Mouse (Mus musculus): ENCODE data around the gene Sh3bp5l.
"Not testable (repeated sequence)": the region's sequence is repeated elsewhere in the genome, so short reads cannot be mapped to it uniquely, and the experiment has no call there.

The Sh3bp5l gene

DNA sequence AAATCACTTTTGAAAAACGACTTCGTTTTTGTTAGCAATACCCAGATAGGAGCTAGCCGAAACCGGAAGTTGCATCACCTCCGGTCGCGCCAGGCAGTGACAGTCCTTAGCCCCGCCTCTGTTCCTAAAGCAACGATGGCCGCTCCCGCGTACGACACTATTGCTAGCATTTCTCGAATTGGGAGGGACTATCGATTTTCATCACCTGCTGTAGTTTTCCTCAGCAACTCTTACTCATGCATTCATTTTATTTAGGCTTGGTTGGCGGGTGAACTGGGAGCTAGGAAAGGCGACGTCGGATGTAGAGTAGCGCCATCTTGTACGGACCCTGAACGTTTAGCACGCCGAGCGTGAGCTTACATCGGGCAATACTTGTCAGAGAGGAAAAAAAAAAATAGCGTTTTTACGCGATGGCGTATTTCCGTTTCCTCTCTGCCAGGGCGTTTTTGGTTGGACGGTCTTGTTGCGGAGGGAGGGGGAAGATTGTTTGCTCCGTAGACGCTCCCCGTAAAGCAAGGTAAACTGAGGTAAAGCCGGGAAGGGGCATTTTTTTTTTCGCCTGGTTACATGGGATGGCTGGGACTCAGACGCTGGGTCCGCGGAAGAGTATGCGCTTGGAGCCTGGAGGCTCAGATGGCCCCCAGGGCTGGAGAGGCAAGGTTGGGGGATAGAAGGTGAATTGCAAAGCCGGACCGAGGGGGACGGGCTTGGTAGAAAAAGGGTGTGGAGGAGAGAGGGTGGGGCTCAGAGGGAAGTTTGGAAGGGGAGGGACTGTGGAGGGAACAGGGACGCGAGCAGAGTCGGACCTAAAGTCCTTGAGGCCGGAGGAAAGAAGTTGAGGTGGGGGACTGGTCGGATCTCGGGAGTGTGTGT is at the start of gene Sh3bp5l, which contains the start of gene Zfp672:
Sh3bp5l (plus strand) TSS at position 449 of the 873 bp plus-strand sequence.
Zfp672 (minus strand) TSS at position 64 of the 873 bp plus-strand sequence.
- peak; percentile 88 to 93 for DNase-seq

DNA sequence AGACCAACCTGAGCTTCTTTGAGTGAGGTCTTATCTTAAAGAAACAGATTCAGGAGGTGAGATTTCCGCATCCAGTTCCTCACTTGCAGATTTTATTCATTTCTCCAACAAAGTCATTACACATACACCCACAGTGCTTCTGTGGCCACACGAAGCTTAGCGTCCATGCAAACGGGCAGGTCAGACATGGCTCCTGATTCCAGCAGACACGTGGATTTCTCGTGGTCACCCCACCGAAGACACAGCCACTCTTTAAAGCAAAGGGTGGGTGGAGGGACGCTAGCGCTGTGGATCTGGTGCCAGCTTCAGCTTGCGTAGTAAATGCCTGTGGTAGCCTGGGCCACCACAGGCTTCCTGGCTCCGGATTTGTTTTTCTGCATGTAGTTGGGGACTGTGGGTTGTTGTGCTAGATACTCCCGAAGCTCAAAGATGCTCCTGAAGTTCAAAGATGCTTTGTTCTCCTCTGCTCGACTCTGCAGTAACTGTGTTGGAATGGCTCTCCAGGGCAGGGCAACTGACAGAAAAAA is 48.5 kb upstream of the Sh3bp5l start:
- no peak for DNase-seq

DNA sequence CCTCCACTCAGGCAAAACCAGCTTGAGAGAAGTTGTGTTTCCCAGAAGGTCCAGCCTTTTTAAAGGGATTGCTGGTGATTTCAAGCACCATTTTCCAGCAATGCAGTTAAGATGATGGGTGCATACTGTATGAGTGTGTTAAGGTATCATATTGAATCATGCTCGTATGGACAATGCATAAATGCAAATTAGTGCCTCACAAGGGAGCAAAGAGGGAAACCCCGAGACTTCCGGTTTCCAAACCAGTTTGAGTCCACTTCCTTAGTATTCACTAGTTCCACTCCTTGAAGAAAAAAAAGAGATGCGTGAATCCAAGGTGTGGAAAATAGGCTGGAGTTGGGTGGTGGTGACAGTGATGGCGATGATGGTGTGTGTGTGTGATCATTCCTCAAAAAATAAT is 48.0 kb upstream of the Sh3bp5l start:
- DNase-seq: no peak

DNA sequence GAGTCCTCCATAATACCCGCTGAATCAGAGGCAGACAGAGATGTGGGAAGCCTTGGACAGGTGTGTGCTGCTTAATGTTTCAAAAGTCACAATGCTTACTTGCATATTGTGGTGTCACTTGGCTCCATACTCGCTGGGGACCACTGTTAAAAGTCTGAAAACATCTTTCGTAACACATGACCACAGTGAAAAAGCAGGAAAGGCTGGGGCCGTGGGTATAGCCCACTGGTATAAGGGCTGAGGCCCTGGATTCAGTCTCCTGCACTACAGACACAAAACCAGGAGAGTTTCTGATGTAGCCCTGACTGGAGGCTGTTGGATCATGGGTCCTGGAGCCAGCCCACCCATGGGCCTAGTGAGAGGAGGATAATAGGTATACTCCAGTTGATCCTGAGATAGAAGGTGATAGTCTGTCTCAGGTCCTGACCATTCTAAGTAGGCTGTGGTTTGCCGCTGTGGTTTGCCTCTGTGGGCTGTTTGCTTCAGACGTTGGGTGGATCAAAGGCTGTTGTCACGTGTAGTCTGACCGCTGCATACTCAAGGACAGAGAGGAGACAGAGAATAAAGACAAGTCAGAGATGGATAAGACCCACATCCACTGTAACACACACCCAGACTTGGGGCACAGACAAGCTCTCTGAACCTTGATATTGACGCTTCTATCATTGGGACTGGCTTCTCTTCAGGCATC is 40.4 kb upstream of the Sh3bp5l start:
- no peak for DNase-seq

DNA sequence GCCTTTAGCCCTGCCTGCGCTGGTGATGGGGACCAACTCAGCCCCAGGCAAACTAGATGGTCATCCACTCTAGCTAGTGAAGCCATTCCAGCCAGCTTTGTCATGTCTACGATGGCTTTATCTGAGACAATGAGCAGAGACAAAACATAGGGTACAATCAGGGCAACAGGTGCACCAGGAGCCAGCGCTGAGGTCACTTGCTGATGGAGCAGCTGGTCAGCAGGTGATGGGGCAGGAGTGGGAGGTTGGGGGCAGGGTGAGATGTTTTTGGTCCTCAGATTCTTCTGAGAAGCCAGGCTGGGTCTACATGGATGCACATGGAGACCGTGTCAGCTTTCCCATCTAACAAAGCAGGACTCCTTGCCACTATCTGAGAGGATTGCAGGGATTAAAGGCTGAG is 39.7 kb upstream of the Sh3bp5l start:
- DNase-seq: no peak

DNA sequence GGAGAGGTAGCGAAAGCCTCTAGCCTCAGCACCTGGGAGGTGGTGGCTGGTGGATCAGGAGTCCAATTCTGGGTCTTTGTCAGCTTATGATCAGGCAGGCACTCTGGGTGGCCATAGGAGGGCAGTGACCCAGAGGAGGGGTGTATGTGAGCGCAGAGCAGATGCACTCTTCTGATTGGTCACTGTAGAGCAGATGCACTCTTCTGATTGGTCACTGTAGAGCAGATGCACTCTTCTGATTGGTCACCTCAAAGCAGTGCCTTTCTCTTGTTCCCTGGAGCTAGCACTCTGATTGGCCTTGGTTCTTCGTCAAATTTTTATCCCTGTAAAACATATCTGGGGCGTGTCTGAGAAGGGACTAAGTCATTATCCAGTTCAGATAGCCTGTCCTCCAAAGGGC is 37.7 kb upstream of the Sh3bp5l start:
- DNase-seq: no peak

DNA sequence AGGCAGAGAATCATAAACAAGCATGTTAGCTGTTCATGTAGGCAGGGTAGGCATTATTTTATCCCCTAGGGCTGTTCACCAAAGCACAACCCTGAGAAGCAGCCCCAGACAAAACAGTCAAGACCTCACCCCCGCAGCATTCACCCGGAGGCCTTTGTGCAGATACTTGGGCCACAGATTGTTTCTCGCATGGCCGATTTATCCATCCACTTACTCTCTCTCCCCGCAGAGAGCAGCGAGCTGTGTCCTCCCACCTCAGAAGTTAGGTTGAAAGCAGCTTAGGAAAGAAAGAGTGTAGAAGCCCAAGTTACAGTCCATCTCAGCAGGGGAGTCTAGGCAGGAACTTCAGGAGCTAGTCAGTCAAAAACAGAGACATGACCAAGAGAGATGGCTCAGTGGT is 33.1 kb upstream of the Sh3bp5l start:
- DNase-seq: no peak

DNA sequence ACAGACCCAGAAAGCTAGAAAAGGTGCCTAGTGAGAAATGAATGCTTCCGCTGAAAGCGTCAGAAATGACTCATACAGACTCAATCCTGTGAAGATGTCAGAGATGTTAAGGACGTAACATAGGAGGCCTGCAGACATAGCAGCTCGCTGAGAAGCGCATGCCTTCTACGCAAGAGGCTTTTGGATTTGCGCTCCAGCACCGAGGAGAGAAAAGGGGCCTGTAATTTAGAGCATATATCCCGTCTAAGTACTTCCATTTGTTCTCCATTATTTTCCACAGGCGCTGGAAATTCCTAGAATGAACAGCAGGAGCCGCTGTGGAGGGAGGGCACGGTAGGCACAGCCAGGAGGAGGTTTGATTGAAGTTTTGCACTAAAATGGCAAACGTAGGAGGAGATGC is 29.5 kb upstream of the Sh3bp5l start:
- DNase-seq: peak; percentile 83 to 87

DNA sequence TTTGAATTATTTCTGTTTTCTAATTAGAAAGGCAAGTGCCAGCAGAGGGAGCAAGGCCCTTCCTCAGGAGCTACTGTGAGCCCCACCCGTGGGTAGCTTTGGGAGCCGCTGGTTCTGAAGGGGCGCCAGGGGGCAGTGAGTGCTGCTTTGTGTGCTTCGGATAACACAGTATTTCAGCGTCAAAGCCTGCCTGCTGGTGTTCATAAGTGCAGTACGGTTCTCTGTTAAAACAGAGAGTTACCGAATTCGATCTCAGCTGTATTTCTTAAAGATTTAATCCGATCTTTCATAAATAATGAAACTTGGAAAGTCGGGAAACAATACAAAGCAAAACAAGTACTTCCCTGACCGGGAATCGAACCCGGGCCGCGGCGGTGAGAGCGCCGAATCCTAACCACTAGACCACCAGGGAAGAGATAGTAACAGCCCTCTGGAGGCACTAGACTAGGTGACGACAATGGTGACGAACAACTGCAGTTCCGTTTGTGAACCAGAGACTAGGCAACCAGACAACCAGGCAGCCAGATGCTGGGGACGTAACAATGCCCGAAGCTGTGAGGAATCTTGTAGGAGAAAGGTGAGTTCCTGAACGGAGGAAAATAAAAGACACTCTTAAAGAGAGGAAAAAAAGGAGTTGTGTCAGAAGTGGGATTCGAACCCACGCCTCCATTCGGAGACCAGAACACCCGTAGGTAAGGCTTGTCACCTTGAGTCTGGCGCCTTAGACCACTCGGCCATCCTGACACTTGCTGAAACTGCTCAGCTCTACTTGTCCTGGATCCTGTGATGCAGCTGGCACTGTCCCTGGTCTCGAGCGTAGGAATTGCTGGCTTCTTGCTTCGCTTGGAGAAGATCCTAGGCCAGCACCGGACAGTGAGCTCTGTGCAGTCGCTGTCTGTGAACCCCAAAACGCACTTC is 28.4 kb upstream of the Sh3bp5l start:
- peak; percentile 97 to 99 for DNase-seq

DNA sequence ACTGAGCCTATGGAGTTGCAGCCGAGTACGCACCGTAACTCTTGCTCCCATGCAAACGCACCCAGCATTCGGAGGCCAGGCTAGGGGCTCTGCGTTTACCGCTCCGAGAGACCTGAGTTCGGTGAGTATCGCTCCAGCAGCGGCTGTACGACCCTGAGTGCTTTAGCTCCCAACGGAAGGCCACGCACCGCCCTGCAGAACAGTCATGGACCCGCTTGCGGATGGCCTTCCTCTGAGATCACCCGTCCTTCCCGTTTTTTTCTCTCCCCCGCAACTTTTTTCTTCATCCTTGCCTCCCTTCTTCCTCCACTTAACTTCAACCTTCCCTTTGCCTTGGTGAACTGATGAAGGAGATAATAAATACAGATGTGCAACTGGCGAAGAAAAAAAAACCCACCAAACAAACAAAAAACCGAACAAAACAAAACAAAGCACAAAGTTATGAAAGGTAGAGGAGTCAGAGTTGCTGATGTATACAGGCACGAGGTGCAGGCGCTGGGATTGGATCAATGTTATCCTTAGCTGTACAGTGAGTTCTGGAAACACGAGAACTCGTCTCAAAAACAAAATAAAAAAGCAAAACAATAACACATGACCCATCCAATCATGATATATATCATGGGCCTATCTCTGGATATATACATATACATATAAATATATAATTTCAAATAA is 27.6 kb upstream of the Sh3bp5l start:
- no peak for DNase-seq

DNA sequence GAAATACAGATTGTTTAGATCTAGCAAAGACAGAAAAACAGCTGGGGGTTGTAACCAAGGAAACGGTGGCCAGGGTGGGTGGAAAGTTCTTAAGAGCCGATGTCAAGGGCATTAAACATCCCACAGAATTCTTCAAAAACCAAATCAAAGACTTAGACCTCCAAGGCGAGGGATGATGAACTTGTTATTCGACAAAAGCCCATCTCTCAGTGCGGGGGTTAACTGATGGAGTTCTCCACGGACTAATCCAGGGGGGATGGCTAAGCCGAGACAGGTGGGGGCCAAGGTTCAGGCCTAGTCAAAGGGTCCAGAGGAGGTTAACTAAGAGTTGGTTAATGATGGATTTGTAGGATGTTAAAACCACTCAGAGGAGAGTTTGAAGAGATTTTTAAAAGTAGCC is 26.9 kb upstream of the Sh3bp5l start:
- DNase-seq: no peak

DNA sequence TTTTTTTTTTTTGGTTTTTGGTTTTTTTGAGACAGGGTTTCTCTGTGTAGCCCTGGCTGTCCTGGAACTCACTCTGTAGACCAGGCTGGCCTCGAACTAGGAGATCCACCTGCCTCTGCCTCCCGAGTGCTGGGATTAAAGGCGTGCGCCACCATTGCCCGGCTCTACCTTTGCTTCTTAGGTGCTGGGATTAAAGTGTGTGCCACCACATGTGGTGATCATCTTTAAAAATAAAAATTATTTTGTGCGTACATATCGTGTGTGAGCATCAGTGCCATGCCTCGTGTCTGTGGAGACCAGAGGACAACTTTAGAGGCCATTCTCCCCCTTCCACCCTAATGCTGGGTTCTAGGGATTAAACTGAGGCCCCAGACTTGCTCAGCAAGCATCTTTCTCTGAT is 25.2 kb upstream of the Sh3bp5l start:
- not testable (repeated sequence) for DNase-seq

DNA sequence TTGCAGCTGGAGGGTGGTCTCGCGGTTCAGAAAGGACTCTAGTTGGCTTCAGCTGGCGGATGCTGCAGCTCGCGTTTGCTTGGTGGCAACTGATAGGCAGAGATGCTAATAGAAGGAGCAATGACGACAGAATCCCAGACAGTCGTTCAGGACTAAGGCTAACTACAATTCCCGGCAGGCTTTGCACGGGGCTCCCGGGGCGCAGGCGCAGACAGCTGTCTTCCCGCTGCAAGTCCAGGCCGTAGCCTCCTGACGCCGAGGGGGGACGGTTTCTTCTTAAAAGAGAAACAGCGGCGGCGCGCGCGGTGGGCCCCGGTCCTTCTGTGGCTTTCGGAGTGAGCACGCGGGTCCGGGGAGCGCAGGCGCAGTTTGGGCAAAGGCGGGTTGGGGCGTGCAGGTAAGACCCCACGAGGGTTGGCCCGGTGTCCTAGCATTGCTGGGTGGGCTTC is 23.6 kb upstream of the Sh3bp5l start, which contains the start of gene Zfp692:
Zfp692 (plus strand) TSS at position 210 of the 449 bp plus-strand sequence.
- peak; percentile 97 to 98 for DNase-seq

DNA sequence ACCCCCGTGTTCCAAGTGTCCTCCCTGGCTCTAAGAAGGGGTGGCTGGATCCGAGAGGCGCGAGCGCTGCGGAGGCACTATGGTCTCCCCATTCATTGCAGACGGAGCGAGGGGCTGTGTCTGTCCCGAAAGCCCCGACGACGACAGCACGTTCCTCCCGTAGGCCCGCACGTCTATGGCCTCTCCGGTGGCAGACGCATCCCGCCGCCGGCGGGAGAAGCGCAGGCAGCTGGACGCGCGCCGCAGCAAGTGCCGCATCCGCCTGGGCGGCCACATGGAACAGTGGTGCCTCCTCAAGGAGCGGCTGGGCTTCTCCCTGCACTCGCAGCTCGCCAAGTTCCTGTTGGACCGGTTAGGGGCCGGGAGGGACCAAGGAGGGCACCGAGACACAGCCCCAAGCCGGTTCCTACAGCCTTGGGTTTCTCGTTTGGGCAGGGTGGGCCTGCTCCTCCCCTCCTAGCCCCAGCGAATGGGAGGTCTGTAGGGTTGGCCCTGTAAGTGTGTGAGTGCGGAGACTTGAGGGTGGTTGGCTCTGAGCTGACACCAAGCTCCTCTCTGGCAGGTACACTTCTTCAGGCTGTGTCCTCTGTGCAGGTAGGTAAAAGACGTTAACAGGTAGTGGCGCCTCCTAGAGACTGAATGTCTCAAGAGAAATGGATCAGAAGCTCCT is 23.0 kb upstream of the Sh3bp5l start:
- DNase-seq: peak; percentile 55 to 64

DNA sequence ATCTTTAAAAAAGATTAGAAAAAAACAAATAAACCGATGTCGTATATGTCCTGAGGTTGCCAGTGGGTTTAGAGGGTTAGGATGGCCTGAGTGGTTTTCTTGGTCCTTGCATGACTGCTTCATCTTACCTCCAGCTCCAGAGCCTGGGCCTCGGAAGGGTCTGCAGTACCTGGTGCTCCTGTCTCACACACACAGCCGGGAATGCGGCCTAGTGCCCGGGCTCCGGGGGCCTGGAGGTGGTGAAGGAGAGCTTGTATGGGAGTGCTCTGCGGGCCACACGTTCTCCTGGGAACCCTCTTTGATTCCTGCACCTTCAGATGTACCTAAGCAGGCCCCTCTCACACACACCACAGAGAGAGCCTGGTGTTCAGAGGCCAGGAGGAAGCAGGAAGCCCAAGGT is 21.9 kb upstream of the Sh3bp5l start:
- DNase-seq: no peak

DNA sequence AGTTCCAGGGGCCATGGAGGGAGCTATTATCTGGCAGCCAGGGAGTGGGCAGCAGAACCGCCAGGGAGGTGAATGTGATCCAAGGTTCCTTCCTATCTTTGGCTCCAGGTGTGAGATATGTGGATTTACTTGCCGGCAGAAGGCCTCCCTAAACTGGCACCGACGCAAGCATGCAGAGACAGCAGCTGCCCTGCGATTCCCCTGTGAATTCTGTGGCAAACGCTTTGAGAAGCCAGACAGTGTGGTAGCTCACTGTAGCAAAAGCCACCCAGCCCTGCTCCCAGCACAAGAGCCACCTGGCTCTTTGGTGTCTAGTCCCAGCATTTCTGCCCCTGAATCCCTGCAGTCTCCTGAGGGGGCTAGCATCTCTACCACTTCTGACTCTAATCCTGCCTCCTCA is 16.5 kb upstream of the Sh3bp5l start:
- peak; percentile 72 to 78 for DNase-seq

DNA sequence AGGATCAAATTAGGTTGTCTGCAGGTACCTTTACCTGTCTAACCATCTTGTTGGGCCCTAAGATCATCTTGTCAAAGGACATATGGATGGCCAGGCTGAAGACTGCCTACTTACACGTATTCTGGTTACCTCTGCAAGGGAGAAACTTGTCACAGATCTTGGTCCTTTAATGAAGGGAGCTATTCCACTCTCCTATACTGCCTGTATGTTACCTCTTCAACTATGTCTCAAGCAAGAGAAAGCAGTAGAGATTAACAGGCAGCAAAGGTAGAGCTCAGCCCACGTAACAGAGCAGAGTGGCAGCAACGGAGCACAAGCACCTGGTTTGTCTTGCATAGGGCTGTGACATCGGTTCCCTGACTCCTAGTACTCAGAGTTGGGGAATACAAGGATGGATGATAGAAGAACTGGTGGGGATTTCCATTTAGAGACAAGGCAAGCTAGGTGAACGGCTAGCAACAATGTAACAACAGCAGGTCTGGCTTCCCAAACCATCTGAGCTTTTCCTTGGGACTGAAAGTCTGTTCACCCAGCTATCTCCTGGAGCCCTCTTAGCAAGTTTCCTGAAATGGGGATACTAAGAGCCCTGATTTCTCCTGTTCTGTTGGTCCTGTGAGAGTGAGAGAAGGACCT is 14.9 kb upstream of the Sh3bp5l start:
- DNase-seq: no peak

DNA sequence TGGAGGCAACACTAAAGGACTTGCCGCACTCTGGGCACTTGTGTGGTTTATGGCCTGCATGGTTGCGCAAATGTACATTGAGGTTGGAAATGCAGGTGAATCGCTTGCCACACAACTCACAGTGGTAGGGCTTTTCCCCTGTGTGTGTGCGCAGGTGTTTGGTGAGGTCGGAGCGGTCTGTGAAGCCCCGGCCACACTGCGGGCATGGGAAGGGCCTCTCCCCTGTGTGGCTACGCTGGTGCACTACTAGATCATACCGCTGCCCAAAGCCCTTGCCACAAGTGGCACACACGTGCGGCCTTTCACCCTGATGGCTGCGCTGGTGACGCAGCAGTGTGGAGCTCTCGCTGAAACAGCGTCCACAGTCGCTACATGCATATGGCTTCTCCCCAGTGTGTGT is 14.2 kb upstream of the Sh3bp5l start:
- DNase-seq: no peak

DNA sequence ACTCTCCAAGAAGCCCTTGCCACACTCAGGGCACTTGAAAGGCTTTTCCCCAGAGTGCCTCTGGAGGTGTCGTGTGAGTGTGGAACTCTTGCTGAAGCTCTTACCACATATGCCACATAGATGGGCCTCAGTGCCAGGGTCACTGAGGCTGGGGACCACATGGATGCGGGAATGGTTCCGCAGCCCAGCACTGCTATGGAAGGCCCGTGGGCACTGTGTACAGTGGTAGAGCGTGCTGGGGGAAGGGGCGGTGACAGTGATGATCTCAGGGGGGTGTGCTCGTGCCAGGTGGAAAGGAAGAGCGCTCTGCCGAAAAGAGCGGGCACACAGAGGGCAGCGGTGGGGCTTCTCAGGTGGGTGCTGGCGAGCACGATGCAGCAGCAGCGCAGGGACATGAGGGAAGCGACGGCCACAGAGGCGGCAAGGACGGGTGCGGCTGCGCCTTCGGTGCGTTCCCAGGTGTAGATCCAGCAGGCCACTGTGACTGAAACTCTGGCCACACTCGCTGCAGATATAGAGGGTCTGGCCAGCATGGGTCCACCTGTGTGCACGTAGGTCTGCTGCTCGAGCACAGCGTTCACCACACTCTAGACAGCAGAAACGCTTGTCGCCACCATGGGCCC is 13.6 kb upstream of the Sh3bp5l start:
- DNase-seq: no peak

DNA sequence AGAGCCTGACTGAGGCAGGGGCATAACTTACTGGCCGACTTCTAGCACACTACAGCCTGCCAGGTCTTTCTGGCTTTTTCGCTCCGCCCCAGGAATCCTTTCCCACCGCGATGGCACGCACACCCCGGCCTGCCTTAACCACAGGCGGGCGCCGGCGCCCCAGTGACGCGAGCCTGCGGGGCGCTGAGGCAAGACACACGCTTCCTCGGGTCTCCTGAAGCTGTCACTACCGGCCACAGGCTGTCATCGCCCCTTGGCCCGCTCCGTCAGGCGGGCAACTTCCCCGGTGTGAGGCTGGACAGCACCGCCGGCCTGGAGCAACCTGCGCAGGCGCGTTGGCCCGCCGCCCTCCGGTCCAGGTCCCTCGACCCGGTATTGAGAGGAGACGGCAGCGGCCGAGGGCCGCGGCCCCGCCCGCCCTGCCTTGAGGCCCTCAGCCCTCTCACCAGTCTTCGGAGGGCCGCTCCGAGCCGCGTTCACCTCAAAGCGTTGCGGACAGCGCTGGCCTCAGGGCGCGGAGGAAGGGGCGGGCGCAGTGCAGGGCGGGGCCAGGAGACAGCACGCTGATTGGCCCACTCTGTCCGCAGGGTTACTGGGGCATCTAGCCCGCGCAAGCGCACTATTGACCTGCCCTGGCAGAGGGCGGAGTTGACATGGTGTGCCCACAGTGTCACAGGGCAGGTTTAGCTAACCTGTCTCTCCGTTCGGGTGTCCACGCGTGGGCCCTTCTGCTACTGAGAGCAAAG is 7.5 kb upstream of the Sh3bp5l start:
- DNase-seq: peak; percentile 99

All from cerebellum, postnatal 14 days (tissue).